Mouse (Mus musculus): ENCODE data around the gene Ptf1a. TPM values are rescaled to one million over a fixed set of nuclear protein-coding genes. Genes with fewer than 3 reads are reported as not detected.

Gene Ptf1a
- polyA plus RNA-seq, 1 experiment from 2014 or later: not detected

Other genes starting within 250 kb of the Ptf1a start
- 2.0 and 2.2 TPM in 2 replicates for gene Armc3, start 246.4 kb upstream of the Ptf1a start, polyA plus RNA-seq (2015; fragmentation: Nextera tagmentation; extraction: Ambion mirVana)
- 33.3 and 37.7 TPM in 2 replicates for gene Msrb2, start 74.2 kb upstream of the Ptf1a start, polyA plus RNA-seq (2015; fragmentation: Nextera tagmentation; extraction: Ambion mirVana)
- 0.14 TPM in 1 of 2 replicates, not detected in the other for gene 4921504E06Rik, start 108.3 kb downstream of the Ptf1a start, polyA plus RNA-seq (2015; fragmentation: Nextera tagmentation; extraction: Ambion mirVana)
- 4.6 and 5.3 TPM in 2 replicates for gene Otud1, start 212.1 kb downstream of the Ptf1a start, polyA plus RNA-seq (2015; fragmentation: Nextera tagmentation; extraction: Ambion mirVana)

Measured in lung, embryonic 16.5 days (tissue).